Mouse (Mus musculus): ENCODE measurements at regions not wholly inside any gene's neighbourhood (a gene's known extent, or its start where the extent isn't known, plus 50 kb on each side); places are given as distances from the start of the nearest gene placed in this dataset.

GRCm38 (mm10) chr4:70621431-70621837 lies 86.6 kb upstream of the Megf9 start:
- ATAC-seq (ENCODE audit: insufficient read depth) (no peak), DNase-seq (ENCODE audit: low read depth in 3 of 3, low spot score in 3 of 3) (no peak)

GRCm38 (mm10) chr4:70619636-70620287 lies 85.0 kb upstream of the Megf9 start:
- Histone ChIP-seq H3K4me2 (ENCODE audit: low read depth) (no peak overlapping the region), H3K36me3 (replicated peaks; ENCODE audit: control insufficient read depth, insufficient read depth, low read depth) (no peaks in the 10 kb centered on the region), H3K27ac (no peak overlapping the region), H3K9me3 (ENCODE audit: control insufficient read depth, low read length) (no peaks in the 10 kb centered on the region), H3K9ac (replicated peaks) (no peak overlapping the region), H3K4me3 (ENCODE audit: insufficient read depth in 1 of 2, low read depth in 2 of 2, low read length in 2 of 2) (no peak overlapping the region), H3K4me1 (replicated peaks; ENCODE audit: control insufficient read depth in 2 of 2, insufficient read depth in 2 of 2, low read length in 1 of 2) (no peaks in the 10 kb centered on the region), H3K27me3 (ENCODE audit: control insufficient read depth, insufficient read depth, low read length) (no peaks in the 10 kb centered on the region)
- no peak for ATAC-seq (ENCODE audit: insufficient read depth)
- DNase-seq (ENCODE audit: low read depth in 3 of 3, low spot score in 3 of 3) = no peak
- 63% methylated on average over 8 of the region's 8 CpGs for WGBS (ENCODE audit: insufficient replicate concordance)
- TF ChIP-seq EP300 (IDR thresholded peaks at IDR 0.05; ENCODE audit: low read depth) (no peak), CTCF (IDR thresholded peaks at IDR 0.05; ENCODE audit: low read depth) (no peak)

More at GRCm38 (mm10) chr4:70621431-70621837, 86.6 kb upstream of the Megf9 start:
- H3K9ac ChIP-seq (replicated peaks) = no peak overlapping the region
- no peaks in the 10 kb centered on the region for H3K27me3 ChIP-seq (ENCODE audit: control insufficient read depth, insufficient read depth, low read length)
- H3K36me3 ChIP-seq (replicated peaks; ENCODE audit: control insufficient read depth, insufficient read depth, low read depth) = no peaks in the 10 kb centered on the region
- peak; percentile 7; the same call in 1 of the 2 replicates for TF ChIP-seq CTCF (IDR thresholded peaks at IDR 0.05; ENCODE audit: low read depth)
- TF ChIP-seq EP300 (IDR thresholded peaks at IDR 0.05; ENCODE audit: low read depth) = no peak
- H3K9me3 ChIP-seq (ENCODE audit: control insufficient read depth, low read length) = no peaks in the 10 kb centered on the region
- no peak overlapping the region for H3K4me3 ChIP-seq (ENCODE audit: insufficient read depth in 1 of 2, low read depth in 2 of 2, low read length in 2 of 2)
- no peak overlapping the region for H3K4me2 ChIP-seq (ENCODE audit: low read depth)
- no peaks in the 10 kb centered on the region for H3K4me1 ChIP-seq (replicated peaks; ENCODE audit: control insufficient read depth in 2 of 2, insufficient read depth in 2 of 2, low read length in 1 of 2)
- WGBS (ENCODE audit: insufficient replicate concordance) = 30% methylated on average over 2 of the region's 2 CpGs
- no peak overlapping the region for H3K27ac ChIP-seq

- Histone ChIP-seq H3K27ac (no peak overlapping the region), H3K27me3 (ENCODE audit: control insufficient read depth, insufficient read depth, low read length) (no peaks in the 10 kb centered on the region), H3K36me3 (replicated peaks; ENCODE audit: control insufficient read depth, insufficient read depth, low read depth) (no peaks in the 10 kb centered on the region), H3K9ac (replicated peaks) (no peak overlapping the region), H3K4me3 (ENCODE audit: insufficient read depth in 1 of 2, low read depth in 2 of 2, low read length in 2 of 2) (no peak overlapping the region), H3K9me3 (ENCODE audit: control insufficient read depth, low read length) (no peaks in the 10 kb centered on the region), H3K4me1 (replicated peaks; ENCODE audit: control insufficient read depth in 2 of 2, insufficient read depth in 2 of 2, low read length in 1 of 2) (no peaks in the 10 kb centered on the region), H3K4me2 (ENCODE audit: low read depth) (no peak overlapping the region)
- TF ChIP-seq CTCF (IDR thresholded peaks at IDR 0.05; ENCODE audit: low read depth) = no peak
- no peak for TF ChIP-seq EP300 (IDR thresholded peaks at IDR 0.05; ENCODE audit: low read depth)
- 53% methylated on average over 4 of the region's 4 CpGs for WGBS (ENCODE audit: insufficient replicate concordance)
- DNase-seq (ENCODE audit: low read depth in 3 of 3, low spot score in 3 of 3) = no peak
- no peak for ATAC-seq (ENCODE audit: insufficient read depth)
Observed at GRCm38 (mm10) chr4:70615794-70616193, 81.0 kb upstream of the Megf9 start.

- no peak overlapping the region for H3K4me2 ChIP-seq (ENCODE audit: low read depth)
- TF ChIP-seq EP300 (IDR thresholded peaks at IDR 0.05; ENCODE audit: low read depth) (no peak), CTCF (IDR thresholded peaks at IDR 0.05; ENCODE audit: low read depth) (no peak)
- DNase-seq (ENCODE audit: low read depth in 3 of 3, low spot score in 3 of 3) (no peak), ATAC-seq (ENCODE audit: insufficient read depth) (no peak)
- no peaks in the 10 kb centered on the region for H3K9me3 ChIP-seq (ENCODE audit: control insufficient read depth, low read length)
- H3K27ac ChIP-seq = no peak overlapping the region
- 73% methylated on average over 5 of the region's 5 CpGs for WGBS (ENCODE audit: insufficient replicate concordance)
- no peaks in the 10 kb centered on the region for H3K36me3 ChIP-seq (replicated peaks; ENCODE audit: control insufficient read depth, insufficient read depth, low read depth)
- no peak overlapping the region for H3K4me3 ChIP-seq (ENCODE audit: insufficient read depth in 1 of 2, low read depth in 2 of 2, low read length in 2 of 2)
- no peaks in the 10 kb centered on the region for H3K27me3 ChIP-seq (ENCODE audit: control insufficient read depth, insufficient read depth, low read length)
- H3K4me1 ChIP-seq (replicated peaks; ENCODE audit: control insufficient read depth in 2 of 2, insufficient read depth in 2 of 2, low read length in 1 of 2) = no peaks in the 10 kb centered on the region
- H3K9ac ChIP-seq (replicated peaks) = no peak overlapping the region
Observed at GRCm38 (mm10) chr4:70614411-70614810, 79.6 kb upstream of the Megf9 start.

- WGBS (ENCODE audit: insufficient replicate concordance) = 12% methylated on average over 3 of the region's 3 CpGs
- ATAC-seq (ENCODE audit: insufficient read depth) = no peak
- H3K4me2 ChIP-seq (ENCODE audit: low read depth) = no peak overlapping the region
- no peaks in the 10 kb centered on the region for H3K4me1 ChIP-seq (replicated peaks; ENCODE audit: control insufficient read depth in 2 of 2, insufficient read depth in 2 of 2, low read length in 1 of 2)
- H3K9me3 ChIP-seq (ENCODE audit: control insufficient read depth, low read length) = no peaks in the 10 kb centered on the region
- H3K36me3 ChIP-seq (replicated peaks; ENCODE audit: control insufficient read depth, insufficient read depth, low read depth) = no peaks in the 10 kb centered on the region
- no peak overlapping the region for H3K9ac ChIP-seq (replicated peaks)
- H3K27me3 ChIP-seq (ENCODE audit: control insufficient read depth, insufficient read depth, low read length) = no peaks in the 10 kb centered on the region
- TF ChIP-seq EP300 (IDR thresholded peaks at IDR 0.05; ENCODE audit: low read depth) (no peak), CTCF (IDR thresholded peaks at IDR 0.05; ENCODE audit: low read depth) (no peak)
- peak in 1 of 3 experiments; percentile 2 for DNase-seq (ENCODE audit: low read depth in 3 of 3, low spot score in 3 of 3)
- H3K27ac ChIP-seq = no peak overlapping the region
- H3K4me3 ChIP-seq (ENCODE audit: insufficient read depth in 1 of 2, low read depth in 2 of 2, low read length in 2 of 2) = no peak overlapping the region
Observed at GRCm38 (mm10) chr4:70603209-70603852, 68.5 kb upstream of the Megf9 start.
